Mouse (Mus musculus) neural tube, embryonic 12.5 days (tissue): ENCODE results near the gene Tex46. TPM values are rescaled to one million over a fixed set of nuclear protein-coding genes. Genes with fewer than 3 reads are reported as not detected.
A peak's percentile ranks its signal among the peaks of the same experiment; 100 is the strongest.

Experiments used
- ATAC-seq: fragments of 200-750 bp; cut with Nextera tagmentation; 2 replicates; pipeline ENCODE4 v1.8.0; 2017; ENCODE audit warnings: low read depth, mild to moderate bottlenecking, moderate TSS enrichment, moderate library complexity; ENCODE audit not compliant: low FRiP score
- H3K27ac ChIP-seq: fragments of 300-500 bp; sonication (generic); 2 replicates; pipeline ENCODE4 v1.5.1; 2016
- H3K27me3 ChIP-seq: fragments of 300-500 bp; sonication (generic); replicated peaks from 2 replicates; pipeline ENCODE4 v1.6.1; 2016; ENCODE audit warnings: mild to moderate bottlenecking
- H3K36me3 ChIP-seq: fragments of 300-500 bp; sonication (generic); 2 replicates; pipeline ENCODE4 v1.6.1; 2016; ENCODE audit warnings: mild to moderate bottlenecking
- H3K4me1 ChIP-seq: fragments of 300-500 bp; sonication (generic); 2 replicates; pipeline ENCODE4 v1.6.1; 2016
- H3K4me2 ChIP-seq: fragments of 300-500 bp; sonication (generic); replicated peaks from 2 replicates; pipeline ENCODE4 v1.6.1; 2016; ENCODE audit warnings: mild to moderate bottlenecking
- H3K4me3 ChIP-seq: fragments of 300-500 bp; sonication (generic); 2 replicates; pipeline ENCODE4 v1.5.1; 2016
- H3K9ac ChIP-seq: fragments of 300-500 bp; sonication (generic); 2 replicates; pipeline ENCODE4 v1.6.1; 2016; ENCODE audit warnings: mild to moderate bottlenecking
- H3K9me3 ChIP-seq: fragments of 300-500 bp; sonication (generic); 2 replicates; pipeline ENCODE4 v1.6.1; 2016; ENCODE audit warnings: mild to moderate bottlenecking
- WGBS: fragments of 180-500 bp; shearing (Covaris S2); methylation state at CpG from one replicate; pipeline ENCODE4 v1.1.7; 2016; 5-methylcytosine and 5-hydroxymethylcytosine counted together
- polyA plus RNA-seq: library from polyadenylated mRNA; unstranded; fragments of >200 nt; fragmentation: Nextera tagmentation; extraction: Ambion mirVana; gene quantifications from 2 replicates; pipeline ENCODE4 v1.2.1, GENCODE M21; 2016

Tex46 gene
- polyA plus RNA-seq, 1 experiment from 2014 or later = not detected

- H3K4me1 ChIP-seq = peaks cover 18% of the 10 kb centered on the region
- peak overlapping the region; percentile 100 for H3K9ac ChIP-seq
- no peaks in the 10 kb centered on the region for H3K27me3 ChIP-seq
- peak overlapping the region; percentile 98 for H3K4me3 ChIP-seq
- ATAC-seq = no peak
- H3K27ac ChIP-seq = no peak overlapping the region
- peak overlapping the region; percentile 71 for H3K4me2 ChIP-seq
- WGBS = 2% methylated on average over 13 of the region's 13 CpGs
- H3K36me3 ChIP-seq = no peaks in the 10 kb centered on the region
- H3K9me3 ChIP-seq = no peaks in the 10 kb centered on the region
Measured at GRCm38 (mm10) chr4:136601476-136601875, 8.8 kb upstream of the Tex46 start.

GRCm38 (mm10) chr4:136602018-136602554 lies 8.2 kb upstream of the Tex46 start:
- H3K4me3 ChIP-seq = peak overlapping the region; percentile 98
- no peaks in the 10 kb centered on the region for H3K9me3 ChIP-seq
- H3K4me1 ChIP-seq = peaks cover 18% of the 10 kb centered on the region
- H3K27ac ChIP-seq = peak overlapping the region; percentile 90
- no peaks in the 10 kb centered on the region for H3K27me3 ChIP-seq
- WGBS = under 1% methylated on average over 67 of the region's 68 CpGs
- peak overlapping the region; percentile 71 for H3K4me2 ChIP-seq
- H3K36me3 ChIP-seq = no peaks in the 10 kb centered on the region
- peak overlapping the region; percentile 100 for H3K9ac ChIP-seq
- peak; percentile 73 for ATAC-seq

- ATAC-seq = peak; percentile 88
- H3K9me3 ChIP-seq = no peaks in the 10 kb centered on the region
- peak within 1 kb of the TSS; percentile 98 for H3K4me3 ChIP-seq
- peaks cover 18% of the 10 kb centered on the region for H3K4me1 ChIP-seq
- no peaks in the 10 kb centered on the region for H3K27me3 ChIP-seq
- peak within 1 kb of the TSS; percentile 100 for H3K9ac ChIP-seq
- H3K27ac ChIP-seq = peak within 1 kb of the TSS; percentile 90
- no peaks in the 10 kb centered on the region for H3K36me3 ChIP-seq
- WGBS = under 1% methylated on average over 45 of the region's 45 CpGs
- peak within 1 kb of the TSS; percentile 71 for H3K4me2 ChIP-seq
Measured at GRCm38 (mm10) chr4:136602568-136602967, 7.7 kb upstream of the Tex46 start, which contains the start of gene Kdm1a. Gene Kdm1a (minus strand): TSS chr4:136602723.

- Histone ChIP-seq H3K9ac (no peak overlapping the region), H3K9me3 (no peaks in the 10 kb centered on the region), H3K36me3 (no peaks in the 10 kb centered on the region), H3K4me1 (peaks cover 3% of the 10 kb centered on the region), H3K4me3 (no peak overlapping the region), H3K4me2 (no peak overlapping the region), H3K27me3 (no peaks in the 10 kb centered on the region), H3K27ac (no peak overlapping the region)
- ATAC-seq = no peak
- WGBS = 92% methylated on average over 19 of the region's 19 CpGs
Measured at GRCm38 (mm10) chr4:136605756-136606485, 4.3 kb upstream of the Tex46 start.

- no peak overlapping the region for H3K9ac ChIP-seq
- WGBS = 75% methylated on average over 7 of the region's 7 CpGs
- H3K36me3 ChIP-seq = no peaks in the 10 kb centered on the region
- no peak for ATAC-seq
- no peak overlapping the region for H3K4me3 ChIP-seq
- H3K4me1 ChIP-seq = 0 out of 2 replicates have a peak, but pooled peaks cover 1% of the 10 kb centered on the region
- no peaks in the 10 kb centered on the region for H3K27me3 ChIP-seq
- H3K9me3 ChIP-seq = no peaks in the 10 kb centered on the region
- H3K4me2 ChIP-seq = no peak overlapping the region
- H3K27ac ChIP-seq = no peak overlapping the region
Measured at GRCm38 (mm10) chr4:136613657-136614056, 3.4 kb downstream of the Tex46 start.

- H3K4me2 ChIP-seq = no peak overlapping the region
- H3K9me3 ChIP-seq = no peaks in the 10 kb centered on the region
- H3K36me3 ChIP-seq = no peaks in the 10 kb centered on the region
- no peak overlapping the region for H3K4me3 ChIP-seq
- no peak overlapping the region for H3K27ac ChIP-seq
- ATAC-seq = no peak
- no peaks in the 10 kb centered on the region for H3K27me3 ChIP-seq
- 0 out of 2 replicates have a peak, but pooled peaks cover 9% of the 10 kb centered on the region for H3K4me1 ChIP-seq
- H3K9ac ChIP-seq = no peak overlapping the region
- whole genome bisulfite sequencing = 8% methylated on average over 1 of the region's 1 CpGs
Measured at GRCm38 (mm10) chr4:136621336-136621735, 11.1 kb downstream of the Tex46 start.

GRCm38 (mm10) chr4:136621956-136622355 lies 11.7 kb downstream of the Tex46 start:
- Histone ChIP-seq H3K4me2 (no peak overlapping the region), H3K9ac (no peak overlapping the region), H3K27me3 (no peaks in the 10 kb centered on the region), H3K36me3 (no peaks in the 10 kb centered on the region), H3K9me3 (no peaks in the 10 kb centered on the region), H3K4me1 (0 out of 2 replicates have a peak, but pooled peaks cover 9% of the 10 kb centered on the region), H3K4me3 (no peak overlapping the region), H3K27ac (no peak overlapping the region)
- no peak for ATAC-seq
- 56% methylated on average over 5 of the region's 5 CpGs for WGBS

GRCm38 (mm10) chr4:136622388-136622787 lies 12.2 kb downstream of the Tex46 start, which contains the start of gene Lactbl1:
Gene Lactbl1 (plus strand): TSS chr4:136622621.
- Histone ChIP-seq H3K9ac (no peak within 1 kb of the TSS), H3K4me1 (0 out of 2 replicates have a peak, but pooled peaks cover 9% of the 10 kb centered on the region), H3K9me3 (no peaks in the 10 kb centered on the region), H3K4me3 (no peak within 1 kb of the TSS), H3K27me3 (no peaks in the 10 kb centered on the region), H3K36me3 (no peaks in the 10 kb centered on the region), H3K4me2 (no peak within 1 kb of the TSS), H3K27ac (no peak within 1 kb of the TSS)
- no peak for ATAC-seq
- 49% methylated on average over 6 of the region's 6 CpGs for WGBS

- Histone ChIP-seq H3K4me2 (no peak overlapping the region), H3K27me3 (no peaks in the 10 kb centered on the region), H3K4me3 (no peak overlapping the region), H3K9me3 (no peaks in the 10 kb centered on the region), H3K9ac (no peak overlapping the region), H3K27ac (no peak overlapping the region), H3K36me3 (no peaks in the 10 kb centered on the region), H3K4me1 (peaks cover 5% of the 10 kb centered on the region; the same call in 1 of the 2 replicates)
- 76% methylated on average over 6 of the region's 6 CpGs for WGBS
- no peak for ATAC-seq
Measured at GRCm38 (mm10) chr4:136626590-136626989, 16.4 kb downstream of the Tex46 start.

GRCm38 (mm10) chr4:136631237-136631994 lies 21.2 kb downstream of the Tex46 start:
- H3K27ac ChIP-seq = no peak overlapping the region
- no peaks in the 10 kb centered on the region for H3K36me3 ChIP-seq
- 79% methylated on average over 11 of the region's 11 CpGs for WGBS
- H3K4me2 ChIP-seq = no peak overlapping the region
- H3K9ac ChIP-seq = no peak overlapping the region; the same call in 1 of the 2 replicates
- ATAC-seq = no peak
- H3K4me1 ChIP-seq = peaks cover 5% of the 10 kb centered on the region; the same call in 1 of the 2 replicates
- no peak overlapping the region for H3K4me3 ChIP-seq
- H3K27me3 ChIP-seq = peaks cover 15% of the 10 kb centered on the region
- no peaks in the 10 kb centered on the region for H3K9me3 ChIP-seq

- Histone ChIP-seq H3K9me3 (no peaks in the 10 kb centered on the region), H3K4me2 (no peak overlapping the region), H3K36me3 (no peaks in the 10 kb centered on the region), H3K4me3 (no peak overlapping the region), H3K4me1 (peaks cover 22% of the 10 kb centered on the region), H3K27ac (no peak overlapping the region), H3K9ac (no peak overlapping the region), H3K27me3 (peaks cover 40% of the 10 kb centered on the region)
- no peak for ATAC-seq
Measured at GRCm38 (mm10) chr4:136635995-136636394, 25.8 kb downstream of the Tex46 start.

- H3K9me3 ChIP-seq = no peaks in the 10 kb centered on the region
- peaks cover 18% of the 10 kb centered on the region for H3K4me1 ChIP-seq
- peaks cover 40% of the 10 kb centered on the region for H3K27me3 ChIP-seq
- no peak overlapping the region for H3K4me3 ChIP-seq
- no peaks in the 10 kb centered on the region for H3K36me3 ChIP-seq
- no peak overlapping the region for H3K9ac ChIP-seq
- H3K27ac ChIP-seq = no peak overlapping the region
- WGBS = 63% methylated on average over 5 of the region's 5 CpGs
- ATAC-seq = no peak
- H3K4me2 ChIP-seq = no peak overlapping the region
Measured at GRCm38 (mm10) chr4:136636511-136636910, 26.3 kb downstream of the Tex46 start.
